Mouse (Mus musculus): Measurements from ENCODE around the gene Pdhx. TPM values are rescaled to one million over a fixed set of nuclear protein-coding genes. Genes with fewer than 3 reads are reported as not detected.

Gene Pdhx
- polyA plus RNA-seq, 1 experiment from 2014 or later, result 18.1 TPM

GRCm38 (mm10) chr2:103018817-103019494 is 54.4 kb downstream of the Pdhx start:
- H3K4me2 ChIP-seq (ENCODE audit: low read depth, low read length), result no peak overlapping the region
- peaks cover 14% of the 10 kb centered on the region for H3K36me3 ChIP-seq (replicated peaks; ENCODE audit: insufficient read depth, low read length)
- H3K27me3 ChIP-seq (ENCODE audit: insufficient read depth, low read length), result no peaks in the 10 kb centered on the region
- WGBS (ENCODE audit: insufficient replicate concordance), result 60% methylated on average over 9 of the region's 9 CpGs
- H3K9ac ChIP-seq (replicated peaks), result no peak overlapping the region
- DNase-seq, result no peak
- TF ChIP-seq EP300 (IDR thresholded peaks at IDR 0.05; ENCODE audit: low read depth), result no peak
- TF ChIP-seq CTCF (IDR thresholded peaks at IDR 0.05; ENCODE audit: low read depth), result peak; percentile 56
- no peak for ATAC-seq
- H3K4me1 ChIP-seq (ENCODE audit: insufficient read depth), result peaks cover 4% of the 10 kb centered on the region
- no peaks in the 10 kb centered on the region for H3K9me3 ChIP-seq (ENCODE audit: low read length)
- no peak overlapping the region for H3K4me3 ChIP-seq (ENCODE audit: low read depth, low read length)
- no peak overlapping the region for H3K27ac ChIP-seq (ENCODE audit: low read depth)

- WGBS (ENCODE audit: insufficient replicate concordance), result 56% methylated on average over 2 of the region's 2 CpGs
- TF ChIP-seq EP300 (IDR thresholded peaks at IDR 0.05; ENCODE audit: low read depth) (no peak), CTCF (IDR thresholded peaks at IDR 0.05; ENCODE audit: low read depth) (no peak)
- Histone ChIP-seq H3K9me3 (ENCODE audit: low read length) (no peaks in the 10 kb centered on the region), H3K9ac (replicated peaks) (no peak overlapping the region), H3K27me3 (ENCODE audit: insufficient read depth, low read length) (no peaks in the 10 kb centered on the region), H3K4me2 (ENCODE audit: low read depth, low read length) (0 out of 2 replicates have a peak overlapping the region, but pooled peaks have one; percentile 14), H3K4me3 (ENCODE audit: low read depth, low read length) (no peak overlapping the region), H3K36me3 (replicated peaks; ENCODE audit: insufficient read depth, low read length) (peaks cover 9% of the 10 kb centered on the region), H3K4me1 (ENCODE audit: insufficient read depth) (peaks cover 4% of the 10 kb centered on the region), H3K27ac (ENCODE audit: low read depth) (no peak overlapping the region)
- peak; percentile 49; the same call in 1 of the 2 replicates for ATAC-seq
- DNase-seq, result no peak
Measured at GRCm38 (mm10) chr2:103017391-103017824, 55.9 kb downstream of the Pdhx start.

- Histone ChIP-seq H3K27ac (ENCODE audit: low read depth) (no peak overlapping the region), H3K4me2 (ENCODE audit: low read depth, low read length) (no peak overlapping the region), H3K9ac (replicated peaks) (no peak overlapping the region), H3K4me1 (ENCODE audit: insufficient read depth) (peaks cover 4% of the 10 kb centered on the region), H3K4me3 (ENCODE audit: low read depth, low read length) (no peak overlapping the region), H3K27me3 (ENCODE audit: insufficient read depth, low read length) (no peaks in the 10 kb centered on the region), H3K36me3 (replicated peaks; ENCODE audit: insufficient read depth, low read length) (0 out of 2 replicates have a peak, but pooled peaks cover 2% of the 10 kb centered on the region), H3K9me3 (ENCODE audit: low read length) (no peaks in the 10 kb centered on the region)
- DNase-seq (no peak), ATAC-seq (no peak)
- TF ChIP-seq CTCF (IDR thresholded peaks at IDR 0.05; ENCODE audit: low read depth) (no peak), EP300 (IDR thresholded peaks at IDR 0.05; ENCODE audit: low read depth) (no peak)
Measured at GRCm38 (mm10) chr2:103016089-103016488, 57.2 kb downstream of the Pdhx start.

- H3K4me2 ChIP-seq (ENCODE audit: low read depth, low read length), result no peak overlapping the region
- ATAC-seq (no peak), DNase-seq (no peak)
- no peak overlapping the region for H3K9ac ChIP-seq (replicated peaks)
- TF ChIP-seq CTCF (IDR thresholded peaks at IDR 0.05; ENCODE audit: low read depth) (peak; percentile 56), EP300 (IDR thresholded peaks at IDR 0.05; ENCODE audit: low read depth) (no peak)
- no peaks in the 10 kb centered on the region for H3K36me3 ChIP-seq (replicated peaks; ENCODE audit: insufficient read depth, low read length)
- WGBS (ENCODE audit: insufficient replicate concordance), result 81% methylated on average over 4 of the region's 4 CpGs
- peaks cover 4% of the 10 kb centered on the region for H3K4me1 ChIP-seq (ENCODE audit: insufficient read depth)
- H3K9me3 ChIP-seq (ENCODE audit: low read length), result no peaks in the 10 kb centered on the region
- no peak overlapping the region for H3K27ac ChIP-seq (ENCODE audit: low read depth)
- H3K27me3 ChIP-seq (ENCODE audit: insufficient read depth, low read length), result no peaks in the 10 kb centered on the region
- no peak overlapping the region for H3K4me3 ChIP-seq (ENCODE audit: low read depth, low read length)
Measured at GRCm38 (mm10) chr2:103012782-103013575, 60.3 kb downstream of the Pdhx start.

GRCm38 (mm10) chr2:103008221-103008620 is 65.1 kb downstream of the Pdhx start:
- H3K36me3 ChIP-seq (replicated peaks; ENCODE audit: insufficient read depth, low read length), result no peaks in the 10 kb centered on the region
- ATAC-seq, result no peak
- WGBS (ENCODE audit: insufficient replicate concordance), result 60% methylated on average over 3 of the region's 3 CpGs
- no peak for DNase-seq
- H3K9ac ChIP-seq (replicated peaks), result no peak overlapping the region
- TF ChIP-seq EP300 (IDR thresholded peaks at IDR 0.05; ENCODE audit: low read depth) (no peak), CTCF (IDR thresholded peaks at IDR 0.05; ENCODE audit: low read depth) (no peak)
- no peak overlapping the region for H3K27ac ChIP-seq (ENCODE audit: low read depth)
- H3K4me1 ChIP-seq (ENCODE audit: insufficient read depth), result no peaks in the 10 kb centered on the region
- H3K4me2 ChIP-seq (ENCODE audit: low read depth, low read length), result no peak overlapping the region
- no peaks in the 10 kb centered on the region for H3K27me3 ChIP-seq (ENCODE audit: insufficient read depth, low read length)
- H3K9me3 ChIP-seq (ENCODE audit: low read length), result no peaks in the 10 kb centered on the region
- H3K4me3 ChIP-seq (ENCODE audit: low read depth, low read length), result no peak overlapping the region

- Histone ChIP-seq H3K4me3 (ENCODE audit: low read depth, low read length) (no peak overlapping the region), H3K9ac (replicated peaks) (no peak overlapping the region), H3K27me3 (ENCODE audit: insufficient read depth, low read length) (no peaks in the 10 kb centered on the region), H3K36me3 (replicated peaks; ENCODE audit: insufficient read depth, low read length) (no peaks in the 10 kb centered on the region), H3K4me2 (ENCODE audit: low read depth, low read length) (no peak overlapping the region), H3K4me1 (ENCODE audit: insufficient read depth) (no peaks in the 10 kb centered on the region), H3K9me3 (ENCODE audit: low read length) (no peaks in the 10 kb centered on the region), H3K27ac (ENCODE audit: low read depth) (no peak overlapping the region)
- DNase-seq, result no peak
- ATAC-seq, result no peak
- 52% methylated on average over 7 of the region's 7 CpGs for WGBS (ENCODE audit: insufficient replicate concordance)
- no peak for TF ChIP-seq EP300 (IDR thresholded peaks at IDR 0.05; ENCODE audit: low read depth)
Measured at GRCm38 (mm10) chr2:103004599-103004998, 68.7 kb downstream of the Pdhx start.

Data from liver, postnatal 0 days (tissue).